Mouse (Mus musculus) myocyte (in vitro differentiated cells): Measurements from ENCODE around the gene Gm21738. TPM values are rescaled to one million over a fixed set of nuclear protein-coding genes. Genes with fewer than 3 reads are reported as not detected.
"Not testable (repeated sequence)": the region's sequence is repeated elsewhere in the genome, so short reads cannot be mapped to it uniquely, and the experiment has no call there.

Source experiments
- H3K27me3 ChIP-seq: one replicate; pipeline ENCODE4 v1.6.1; 2011; ENCODE audit not compliant: control insufficient read depth, insufficient read depth, insufficient read length
- H3K36me3 ChIP-seq: one replicate; pipeline ENCODE4 v1.6.1; 2011; ENCODE audit not compliant: control insufficient read depth, insufficient read depth
- H3K4me2 ChIP-seq: one replicate; pipeline ENCODE4 v1.6.1; 2011; ENCODE audit warnings: low read depth, control low read depth
- H3K4me3 ChIP-seq: one replicate; pipeline ENCODE4 v1.5.1; 2011; ENCODE audit warnings: mild to moderate bottlenecking, control low read depth, moderate library complexity
- H3K79me2 ChIP-seq: one replicate; pipeline ENCODE4 v1.6.1; 2011; ENCODE audit not compliant: control insufficient read depth, insufficient read depth
- H3ac ChIP-seq: one replicate; pipeline ENCODE4 v1.6.1; 2011; ENCODE audit not compliant: control insufficient read depth, insufficient read length
- polyA plus RNA-seq: library from polyadenylated mRNA; unstranded; fragments of >200 nt; fragmentation: generic; extraction: Trizol; gene quantifications from one replicate; pipeline ENCODE4 v1.2.1, GENCODE M21; 2012; ENCODE audit warnings: missing spikeins

Gene Gm21738
- polyA plus RNA-seq = not detected

DNA sequence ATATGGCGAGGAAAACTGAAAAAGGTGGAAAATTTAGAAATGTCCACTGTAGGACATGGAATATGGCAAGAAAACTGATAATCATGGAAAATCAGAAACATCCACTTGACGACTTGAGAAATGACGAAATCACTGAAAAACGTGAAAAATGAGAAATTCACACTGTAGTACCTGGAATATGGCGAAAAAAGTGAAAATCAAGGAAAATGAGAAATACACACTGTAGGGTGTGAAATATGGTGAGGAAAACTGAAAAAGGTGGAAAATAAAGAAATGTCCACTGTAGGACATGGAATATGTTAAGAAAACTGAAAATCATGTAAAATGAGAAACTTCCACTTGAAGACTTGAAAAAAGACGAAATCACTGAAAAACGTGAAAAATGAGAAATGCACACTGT is at the start of gene Gm21738:
Gene Gm21738 (minus strand): TSS at position 101 of the 400 bp plus-strand sequence.
- not testable (repeated sequence) for H3K4me2 ChIP-seq, H3K4me3 ChIP-seq, H3ac ChIP-seq, H3K79me2 ChIP-seq, H3K36me3 ChIP-seq, H3K27me3 ChIP-seq

- not testable (repeated sequence) for H3K4me2 ChIP-seq, H3ac ChIP-seq
These were observed 35.0 kb downstream of the Gm21738 start for GRCm38 (mm10) chr14:19383741-19384140.

More at GRCm38 (mm10) chr14:19383741-19384140, 35.0 kb downstream of the Gm21738 start:
- not testable (repeated sequence) for H3K27me3 ChIP-seq, H3K4me3 ChIP-seq, H3K36me3 ChIP-seq, H3K79me2 ChIP-seq

Other genes with a start within 250 kb of the Gm21738 start
- gene Gm2244, start 131.0 kb upstream of the Gm21738 start, polyA plus RNA-seq = not detected
- gene Gm2237, start 166.2 kb upstream of the Gm21738 start, polyA plus RNA-seq = 0.47 TPM
- not detected for gene Gm5458, start 183.7 kb upstream of the Gm21738 start, polyA plus RNA-seq